Mouse (Mus musculus): ENCODE measurements around the gene Cyb5d1.
A peak's percentile ranks its signal among the peaks of the same experiment; 100 is the strongest.

Cyb5d1 gene

DNA sequence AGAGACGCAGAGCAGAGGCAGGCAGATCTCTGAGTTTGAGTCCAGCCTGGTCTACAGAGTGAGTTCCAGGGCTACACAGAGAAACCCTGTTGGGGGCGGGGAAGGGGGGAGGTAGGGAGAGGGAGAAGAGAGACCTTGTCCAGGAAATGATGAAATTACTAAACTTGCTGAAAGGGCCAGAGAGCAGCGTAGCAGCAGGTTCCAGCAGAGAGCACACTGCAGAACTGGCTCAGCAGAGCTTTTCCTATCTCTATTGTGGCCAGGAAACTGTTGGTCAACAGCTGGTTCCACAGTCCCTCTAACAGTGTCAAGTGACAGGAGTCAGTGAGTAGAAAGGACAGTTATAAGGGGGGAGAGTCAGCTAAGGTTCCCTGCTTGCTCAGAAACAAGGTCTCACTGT is 15.8 kb downstream of the Cyb5d1 start:
- no peak for DNase-seq (ENCODE audit: low spot score)

DNA sequence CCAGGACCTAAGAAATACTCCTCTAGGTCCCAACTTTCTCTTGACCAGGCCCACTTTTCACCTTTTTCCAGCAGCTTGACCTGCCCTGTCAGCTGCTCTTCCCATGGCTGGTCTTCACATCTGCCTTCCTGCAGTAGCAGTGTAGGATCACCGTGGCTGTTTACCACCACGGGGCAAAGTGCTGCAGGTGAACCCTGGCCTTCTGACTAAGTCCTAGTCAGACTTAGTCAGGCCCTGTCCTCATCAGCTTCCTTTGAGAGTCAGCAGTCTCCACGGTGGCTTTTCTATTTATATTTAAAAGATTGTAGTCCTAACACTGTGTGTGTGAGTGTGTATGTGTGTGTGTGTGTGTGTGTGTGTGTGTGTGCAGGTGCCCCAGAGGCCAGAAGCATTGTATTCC is 17.7 kb downstream of the Cyb5d1 start:
- DNase-seq (ENCODE audit: low spot score): no peak

DNA sequence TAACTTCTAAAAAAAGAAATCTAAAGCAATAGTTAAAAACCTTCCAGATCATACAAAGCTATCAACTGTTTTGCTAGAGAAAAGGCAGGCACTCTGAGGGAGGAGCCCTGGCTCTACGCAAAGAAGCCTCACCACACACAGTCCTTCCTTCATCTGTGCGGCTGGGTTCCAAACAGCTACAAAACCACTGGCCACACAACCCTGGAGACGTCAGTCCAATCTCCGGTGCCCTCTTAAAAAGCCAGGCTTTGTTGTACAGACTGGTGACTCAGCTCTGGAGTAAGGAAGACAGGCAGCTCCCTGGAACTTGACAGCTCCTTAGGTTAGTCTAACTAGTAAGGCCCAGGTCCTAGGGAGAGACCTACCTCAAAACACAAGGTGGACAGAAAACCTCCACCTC is 19.8 kb downstream of the Cyb5d1 start:
- no peak for DNase-seq (ENCODE audit: low spot score)

DNA sequence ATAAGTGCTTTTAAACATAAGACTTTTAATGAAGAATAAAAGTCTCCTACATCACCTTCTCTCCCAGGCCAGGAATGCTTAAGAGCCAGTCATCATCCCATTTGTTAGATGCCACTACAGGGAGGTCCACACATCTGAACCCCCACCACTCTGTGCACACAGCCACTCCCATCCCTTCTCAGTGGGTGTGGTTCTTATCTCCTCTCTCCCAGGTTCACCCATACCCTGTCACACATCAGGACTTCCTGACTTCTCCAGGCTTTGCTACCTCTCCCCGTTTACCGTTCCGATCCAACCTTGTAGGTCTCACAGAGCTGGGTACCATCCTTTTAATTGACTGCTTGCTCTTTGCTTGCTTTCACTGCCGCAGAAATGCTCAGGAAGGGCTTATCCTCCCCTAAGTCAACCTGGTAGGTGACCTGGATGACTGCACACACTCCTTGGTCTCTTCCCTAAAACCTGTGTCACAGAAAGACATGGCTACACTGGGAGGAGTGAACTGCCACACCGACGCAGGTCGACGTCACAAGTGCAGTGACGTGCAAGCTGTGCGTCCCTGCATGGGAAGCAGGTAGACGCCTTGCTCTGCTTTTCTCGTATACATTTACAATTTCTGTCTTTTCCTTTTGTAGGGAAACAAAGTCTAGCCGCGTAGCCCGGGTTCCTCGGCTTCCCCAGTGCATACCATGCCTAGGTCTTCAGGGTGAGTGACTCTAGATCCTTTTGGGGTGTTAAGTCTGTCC is 22.0 kb downstream of the Cyb5d1 start:
- no peak for DNase-seq (ENCODE audit: low spot score)

DNA sequence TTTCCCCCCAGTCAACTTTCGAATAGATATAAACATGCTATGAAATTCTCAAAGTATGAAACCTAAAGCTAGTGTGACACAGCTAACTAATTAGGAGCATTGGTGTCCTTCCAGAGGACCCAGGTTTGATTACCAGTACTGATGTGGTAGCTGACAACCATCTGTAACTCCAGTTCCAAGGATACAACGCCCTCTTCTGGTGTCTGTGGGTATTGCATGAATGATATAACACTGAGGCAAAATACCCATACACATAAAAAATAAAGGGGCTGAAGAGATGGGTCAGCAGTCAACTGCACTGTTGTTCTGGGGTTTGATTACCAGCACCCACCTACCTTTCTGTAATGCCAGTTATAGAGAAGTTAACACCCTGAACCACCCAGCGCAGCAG is 22.7 kb downstream of the Cyb5d1 start:
- no peak for DNase-seq (ENCODE audit: low spot score)

DNA sequence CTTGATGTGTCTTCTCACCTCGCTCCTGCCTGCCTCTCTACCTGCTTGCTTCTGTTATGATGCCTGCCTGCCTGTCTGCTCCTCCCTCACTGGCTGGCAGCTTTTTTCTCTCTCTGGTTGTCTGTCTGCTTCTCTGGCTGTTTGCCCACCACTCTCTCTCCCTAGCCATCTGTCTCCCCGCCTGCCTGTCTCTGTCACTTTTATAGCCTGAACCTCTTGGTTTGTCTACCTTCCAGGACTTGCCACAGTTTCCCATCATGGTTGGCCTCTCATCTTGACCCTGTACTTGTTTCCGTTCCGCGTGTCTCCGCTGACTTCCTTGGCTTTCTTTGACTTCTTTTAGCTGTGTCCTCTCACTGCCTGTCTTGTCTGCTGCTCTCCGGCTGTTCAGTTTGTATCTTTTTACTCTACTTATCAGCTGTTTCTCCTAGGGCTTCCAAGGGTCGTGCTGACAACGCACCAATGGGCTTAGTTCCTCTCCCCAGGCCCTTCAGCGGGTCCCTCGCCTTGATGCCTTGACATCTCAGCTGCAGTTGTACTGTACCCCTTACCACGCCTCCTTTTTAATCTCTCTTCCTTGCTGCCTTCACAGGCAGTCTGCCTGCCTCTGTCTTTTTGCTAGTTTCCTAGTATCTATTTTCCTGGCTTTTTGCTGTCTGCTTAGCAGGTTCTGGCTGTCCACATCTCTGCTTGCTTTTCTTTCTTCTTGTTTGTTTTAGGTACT is 23.2 kb downstream of the Cyb5d1 start:
- peak; percentile 84 for DNase-seq (ENCODE audit: low spot score)

DNA sequence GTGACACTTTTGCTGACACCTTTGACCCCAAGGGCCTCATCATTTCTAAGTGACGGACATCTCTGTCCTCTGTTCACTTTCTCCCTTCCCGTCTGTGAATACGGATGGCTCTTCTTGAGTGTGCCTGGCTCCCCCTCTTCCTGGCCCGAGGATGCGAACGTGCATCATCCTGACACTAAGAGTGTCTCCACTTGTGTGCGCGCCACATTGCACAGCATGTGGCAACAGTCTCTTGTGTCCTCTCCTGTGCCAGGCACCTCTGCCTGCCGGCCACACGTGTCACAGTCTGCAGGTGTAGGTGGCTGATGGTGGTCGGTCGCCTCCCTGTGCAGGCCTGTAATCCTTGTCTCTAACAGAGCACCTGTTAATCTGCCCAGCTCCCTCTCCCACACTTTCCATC is 23.8 kb downstream of the Cyb5d1 start:
- DNase-seq (ENCODE audit: low spot score): no peak

DNA sequence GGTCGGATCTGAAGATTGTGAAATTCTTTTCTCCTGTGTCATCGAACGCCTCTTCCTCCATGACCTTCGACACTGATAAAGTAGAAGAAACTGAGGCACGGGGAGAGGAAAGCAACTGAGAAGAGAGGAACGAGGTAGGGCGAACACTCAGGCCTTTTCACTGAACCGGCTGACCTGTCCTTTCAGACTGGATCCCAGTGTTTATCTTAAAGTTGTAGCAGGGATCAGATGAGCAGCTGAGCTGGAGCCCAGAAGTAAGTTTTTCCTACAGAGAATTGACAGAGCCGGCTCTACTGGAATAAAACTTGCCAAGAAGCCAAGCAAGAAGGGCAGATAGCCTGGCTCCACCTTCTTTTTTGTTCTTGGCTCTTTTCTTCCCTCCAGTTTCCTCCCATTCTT is 24.6 kb downstream of the Cyb5d1 start:
- DNase-seq (ENCODE audit: low spot score): no peak

DNA sequence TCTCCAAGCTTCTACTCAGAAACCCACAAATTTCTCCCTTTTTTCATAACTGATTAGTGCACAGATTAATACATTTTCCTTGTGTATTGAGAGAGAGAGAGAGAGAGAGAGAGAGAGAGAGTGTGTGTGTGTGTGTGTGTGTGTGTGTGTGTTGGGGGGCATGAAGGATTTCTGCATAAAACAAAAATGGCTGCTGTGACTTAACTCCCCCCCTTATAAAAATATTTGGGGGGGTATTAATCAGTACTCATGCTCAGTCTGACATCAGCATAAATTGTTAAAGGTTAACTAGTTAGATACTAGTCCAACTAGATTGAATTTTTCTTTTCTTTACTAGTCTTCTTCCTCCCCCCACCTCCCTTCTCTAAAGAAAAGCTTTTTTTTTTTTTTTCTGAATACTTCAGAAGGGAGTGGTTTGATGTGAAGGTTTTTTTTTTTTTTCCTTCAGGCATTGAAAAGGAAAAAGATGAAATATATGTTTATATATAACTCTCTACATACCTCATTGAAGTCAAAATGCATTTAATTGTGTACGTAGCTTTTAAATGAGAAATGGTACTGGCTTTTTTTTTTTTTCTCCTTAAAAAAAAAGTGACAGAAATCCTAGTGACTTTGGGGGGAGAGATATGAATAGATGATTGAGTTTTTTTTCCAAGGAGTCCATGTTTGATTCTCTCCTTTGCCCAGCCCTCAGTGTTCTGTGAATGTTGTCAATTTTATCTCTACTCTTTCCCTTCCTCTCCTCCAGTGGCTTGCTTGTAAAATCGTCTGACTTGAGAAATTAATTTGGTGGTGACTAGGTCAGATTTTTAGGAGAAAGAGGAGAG is 25.2 kb downstream of the Cyb5d1 start:
- DNase-seq (ENCODE audit: low spot score): no peak

DNA sequence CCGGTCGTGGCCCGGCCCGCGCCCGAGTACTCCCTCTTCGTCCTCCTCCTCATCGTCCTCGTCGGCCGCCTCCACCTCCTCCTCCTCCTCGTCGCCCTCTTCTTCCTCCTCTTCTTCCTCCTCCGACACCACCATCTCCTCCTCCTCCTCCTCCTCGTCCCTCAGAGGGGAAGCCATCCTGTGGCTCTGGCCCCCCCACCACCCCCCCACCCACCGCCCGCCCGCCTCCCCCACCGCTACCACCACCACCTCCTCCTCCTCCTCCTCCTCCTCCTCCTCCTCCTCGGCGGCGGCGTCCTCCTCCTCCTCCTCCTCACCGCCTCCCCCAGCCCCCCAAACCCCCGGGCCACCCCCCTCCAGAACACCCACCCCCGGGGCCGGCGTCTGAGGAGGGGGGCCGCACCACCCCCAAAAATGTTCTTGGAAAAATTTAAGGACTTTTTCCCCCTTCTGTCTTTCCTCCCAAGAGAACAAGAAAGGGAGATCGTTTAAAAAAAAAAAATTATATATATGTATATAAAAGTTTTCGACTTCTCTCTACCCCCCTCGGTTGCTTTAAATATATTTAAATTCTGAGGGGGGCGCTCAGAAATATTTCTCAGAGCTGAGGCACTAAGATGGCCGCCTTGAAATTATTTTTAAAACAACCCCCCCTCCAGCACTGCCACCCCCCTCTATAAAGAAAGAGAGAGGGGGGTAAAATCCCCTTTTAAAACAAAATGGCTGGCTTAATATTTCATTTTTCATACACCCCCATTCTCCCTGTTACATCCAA is 26.0 kb downstream of the Cyb5d1 start, which contains the start of gene Chd3:
TSS of gene Chd3 (minus strand) at position 192 of the 775 bp plus-strand sequence.
- no peak for DNase-seq (ENCODE audit: low spot score)

DNA sequence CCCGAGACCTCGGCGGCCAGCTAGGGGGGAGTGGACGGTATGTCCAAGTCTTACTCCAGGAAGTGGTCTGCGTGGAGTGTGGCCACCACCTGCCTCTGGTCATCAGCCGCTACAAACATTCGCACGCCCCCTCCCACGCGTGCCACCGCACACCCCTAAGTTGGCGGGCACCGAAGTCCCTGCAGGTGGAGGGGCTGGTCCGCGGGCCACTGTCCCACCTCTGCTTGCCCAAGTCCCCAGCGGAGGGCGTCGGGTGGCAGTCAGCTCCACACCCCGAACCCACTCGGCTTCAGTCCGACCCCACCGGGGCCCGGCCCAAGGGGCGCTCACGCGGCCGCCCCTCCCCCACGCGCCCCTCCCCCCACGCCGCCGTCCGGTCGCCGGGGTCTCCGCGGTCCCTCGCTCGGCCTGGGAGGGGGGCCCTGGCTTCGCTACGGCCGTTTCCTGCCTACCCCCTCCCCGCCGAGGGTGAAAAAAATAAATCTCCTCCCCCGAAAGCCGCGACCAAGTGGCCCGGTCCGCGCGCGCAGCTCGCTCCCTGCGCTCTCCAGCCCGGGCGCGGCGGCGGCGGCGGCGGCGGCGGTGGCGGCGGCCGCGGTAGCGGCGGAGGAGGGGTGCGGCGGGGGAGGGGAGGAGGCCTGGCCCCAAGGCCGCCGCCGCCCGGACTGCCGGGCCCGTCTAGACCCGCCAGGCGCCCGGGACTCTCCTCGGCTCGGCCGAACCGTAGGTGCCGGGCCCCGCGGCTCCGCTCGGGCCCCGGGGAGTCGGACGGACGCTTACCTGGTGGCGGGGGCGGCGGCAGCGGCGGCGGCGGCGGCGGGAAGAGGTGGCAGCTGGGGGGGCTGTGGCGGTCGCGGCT is 26.8 kb downstream of the Cyb5d1 start:
- no peak for DNase-seq (ENCODE audit: low spot score)

DNA sequence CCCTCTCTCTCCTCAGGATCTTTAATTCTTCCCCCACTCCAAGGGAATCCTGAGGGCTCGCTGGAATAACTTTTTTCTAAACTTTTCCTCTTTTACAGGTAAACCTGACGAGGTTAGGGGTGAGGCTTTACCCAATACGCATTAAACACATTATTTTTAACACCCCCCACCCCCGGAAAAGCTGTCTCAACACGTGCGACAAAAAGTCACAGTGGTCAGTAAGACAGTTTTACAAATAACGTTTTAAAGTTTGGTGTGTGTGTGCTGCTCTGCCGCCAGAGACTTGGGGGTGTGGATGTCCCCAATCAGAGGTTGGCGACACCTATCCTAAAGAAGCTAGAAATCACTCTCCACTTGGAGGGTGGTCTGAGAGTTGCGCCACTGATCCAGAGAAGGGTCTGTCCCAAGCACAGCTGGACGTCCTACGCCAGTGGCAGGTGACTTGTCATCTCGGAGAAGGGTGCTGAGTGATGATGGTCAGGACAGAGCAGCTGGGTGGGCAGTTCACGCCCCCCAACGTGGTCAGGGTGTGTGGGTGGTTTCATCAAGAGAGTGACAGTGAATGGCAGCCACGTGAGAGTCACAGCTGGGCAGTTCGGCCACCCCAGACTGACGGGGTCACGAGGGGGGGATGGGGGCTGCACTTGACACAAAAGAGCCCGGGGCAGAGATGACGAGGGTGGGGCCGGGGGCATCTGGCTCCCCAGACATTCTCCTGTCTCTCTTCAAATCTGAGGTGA is 27.6 kb downstream of the Cyb5d1 start:
- DNase-seq (ENCODE audit: low spot score): no peak

DNA sequence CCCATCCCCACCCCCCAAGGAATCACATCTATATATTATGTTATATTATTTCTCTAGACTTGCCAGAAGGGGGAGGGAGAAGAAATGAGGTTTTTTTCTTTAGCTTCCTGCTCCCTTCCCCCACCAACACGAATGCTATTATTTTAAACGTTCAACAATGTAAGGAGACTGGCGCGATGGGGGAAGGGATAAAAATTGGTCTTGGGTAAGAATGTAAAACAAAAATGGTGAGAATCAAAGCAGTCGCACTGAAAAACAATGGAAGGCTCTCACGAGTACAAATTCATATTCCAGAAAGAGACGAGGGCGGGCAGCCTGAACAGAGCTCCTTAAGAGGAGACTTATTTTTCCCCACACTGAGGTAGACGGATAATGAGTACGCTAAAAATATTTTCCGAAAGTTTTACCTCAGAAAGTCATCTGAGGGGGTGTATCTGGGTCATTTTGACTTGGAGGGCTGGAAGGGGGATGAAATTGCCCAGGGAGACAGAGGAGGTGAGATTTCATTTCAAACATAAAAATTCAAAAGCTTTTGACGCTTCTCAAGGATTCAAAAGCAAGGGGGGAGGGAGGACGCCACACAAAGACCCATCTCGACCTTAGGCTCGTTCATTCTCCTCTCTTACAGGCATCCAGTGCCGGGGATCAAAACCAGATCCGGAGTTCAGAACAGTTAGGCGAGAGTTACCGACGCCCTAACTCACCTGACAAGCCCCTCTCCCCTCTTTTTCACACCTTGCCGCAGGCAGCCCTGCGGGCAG is 28.4 kb downstream of the Cyb5d1 start:
- no peak for DNase-seq (ENCODE audit: low spot score)

DNA sequence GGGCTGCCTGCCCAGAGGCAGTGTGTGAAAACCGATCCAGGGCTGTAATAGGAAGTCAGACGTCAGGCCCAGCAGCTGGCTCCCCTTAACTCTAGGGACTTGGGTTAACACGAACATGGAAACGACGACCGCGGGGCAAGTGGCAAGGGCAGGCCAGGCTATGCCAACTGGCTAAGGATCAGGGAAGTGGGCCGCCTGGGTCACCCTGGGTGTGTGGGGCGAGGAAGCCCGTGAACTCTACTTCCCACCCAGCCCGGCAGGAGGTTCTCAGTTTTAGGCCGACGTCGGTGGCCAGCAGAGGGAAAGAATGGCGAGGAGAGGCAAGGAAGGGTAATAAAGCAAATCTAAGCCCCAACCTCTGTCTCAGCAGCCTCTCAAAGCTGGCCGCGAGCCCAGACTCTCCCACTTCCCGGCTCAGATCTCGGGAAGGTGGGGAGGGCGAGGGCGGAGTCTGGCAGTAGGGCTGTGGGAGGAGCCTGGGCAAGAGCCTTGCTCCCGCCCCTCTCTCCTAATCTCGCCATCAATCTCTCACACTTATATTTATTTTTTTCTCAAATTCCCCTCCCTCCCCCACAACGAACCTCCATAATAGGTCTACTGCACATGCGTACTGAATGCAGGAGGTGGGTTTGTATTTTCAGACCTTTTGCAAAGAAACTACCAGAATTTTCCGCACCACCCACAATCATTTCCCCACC is 29.1 kb downstream of the Cyb5d1 start:
- DNase-seq (ENCODE audit: low spot score): peak; percentile 86

DNA sequence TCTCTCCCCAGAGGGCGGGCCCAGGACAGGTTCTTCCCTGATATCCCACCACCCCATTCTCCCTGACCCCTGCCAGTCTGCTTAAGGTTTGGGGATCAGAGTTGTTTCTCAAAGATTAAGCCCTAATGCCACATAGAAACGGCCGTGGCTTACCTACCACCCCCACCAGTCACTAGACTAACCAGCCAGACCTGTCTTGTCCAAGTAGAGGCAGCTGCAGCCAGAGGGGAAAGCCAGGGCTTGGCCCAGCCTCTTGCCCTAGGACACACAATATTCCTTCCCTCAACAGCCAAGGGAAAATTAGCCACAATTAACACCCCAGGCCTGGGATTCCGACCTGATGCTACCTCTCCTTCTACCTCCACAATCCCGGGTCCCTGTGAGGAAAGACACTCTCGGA is 29.7 kb downstream of the Cyb5d1 start:
- no peak for DNase-seq (ENCODE audit: low spot score)

DNA sequence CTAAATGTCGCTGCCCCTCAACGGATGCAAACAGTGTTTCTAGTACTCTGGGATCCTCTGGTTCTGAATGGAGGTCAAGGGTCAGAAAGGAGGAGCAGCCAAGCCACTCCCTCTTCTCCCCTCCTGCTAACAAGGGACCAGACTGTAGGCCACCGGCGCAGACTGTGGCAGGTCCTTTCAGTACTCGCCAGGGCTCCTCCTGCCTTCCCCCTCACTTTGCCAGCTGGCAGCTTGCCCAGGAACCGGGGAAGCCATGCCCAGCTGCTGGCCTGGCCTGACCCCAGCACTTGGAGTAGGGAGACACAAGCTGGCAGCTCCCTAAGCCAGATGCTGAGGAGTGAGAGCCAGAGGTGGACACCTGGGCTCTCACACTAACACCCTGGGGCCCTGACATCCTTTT is 30.5 kb downstream of the Cyb5d1 start:
- DNase-seq (ENCODE audit: low spot score): peak; percentile 75

DNA sequence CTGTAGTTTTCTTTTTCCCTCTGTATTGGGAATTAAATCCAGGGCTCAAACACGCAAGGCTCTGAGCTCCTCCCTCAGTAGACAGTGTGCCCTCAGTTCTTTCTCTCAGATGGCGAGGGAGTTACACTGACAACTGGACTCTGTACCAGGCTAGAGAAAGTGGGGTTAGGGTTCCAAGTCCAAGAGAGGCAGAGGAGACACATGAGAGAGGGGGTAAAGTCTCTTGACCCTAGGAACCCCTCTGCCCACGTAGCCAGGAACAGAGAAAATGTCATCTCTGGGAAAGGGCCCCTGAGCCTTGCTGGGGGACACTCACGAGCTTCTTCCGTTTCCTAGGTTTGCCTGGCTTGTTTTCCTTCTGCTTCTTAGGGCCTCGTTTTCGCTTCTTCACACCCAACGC is 31.1 kb downstream of the Cyb5d1 start:
- DNase-seq (ENCODE audit: low spot score): no peak

DNA sequence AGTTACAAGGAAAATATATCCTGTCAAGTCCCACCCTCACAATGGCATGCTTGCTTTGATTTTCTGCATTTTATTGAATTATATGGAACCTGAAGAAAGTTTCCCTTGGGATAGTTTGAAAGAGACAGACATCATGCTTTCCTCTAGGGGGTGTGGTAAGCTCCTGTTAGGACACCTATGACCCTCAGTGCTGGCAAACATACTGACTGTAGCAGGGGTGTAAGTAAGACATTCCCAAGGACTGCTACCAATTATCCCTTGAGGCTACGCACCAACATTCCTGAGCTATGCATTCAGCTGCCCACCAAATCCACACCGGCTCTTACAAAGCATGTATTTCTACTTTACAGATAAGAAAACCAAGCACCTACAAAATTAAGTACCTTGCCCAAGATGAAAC is 33.0 kb downstream of the Cyb5d1 start:
- no peak for DNase-seq (ENCODE audit: low spot score)

DNA sequence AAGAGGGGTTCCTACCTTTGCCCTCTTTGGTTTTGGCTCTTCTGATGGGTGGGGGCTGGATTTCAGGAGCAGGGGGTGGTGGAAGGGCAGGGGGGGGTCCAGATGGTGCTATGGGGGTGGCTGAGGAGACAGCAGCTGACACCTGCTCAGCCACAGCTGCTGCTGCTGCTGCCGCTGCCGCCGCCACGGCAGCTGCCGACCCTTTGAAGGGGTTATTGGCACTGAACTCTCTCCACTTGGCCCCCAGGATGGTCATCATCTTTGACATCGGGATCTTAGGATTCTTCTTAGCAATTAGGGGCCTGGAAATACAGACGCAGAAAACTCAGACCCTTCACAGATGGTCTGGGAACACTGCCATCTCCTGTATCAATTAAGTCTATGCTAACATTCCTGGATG is 33.4 kb downstream of the Cyb5d1 start:
- no peak for DNase-seq (ENCODE audit: low spot score)

All from layer of hippocampus, adult 9-10 months (tissue).